Mouse (Mus musculus): ENCODE data around the gene Fgfr2.

- TF ChIP-seq CTCF (IDR thresholded peaks at IDR 0.05) (no peak), EP300 (IDR thresholded peaks at IDR 0.05) (no peak)
Observed at GRCm38 (mm10) chr7:132994628-132995191, 128.4 kb downstream of the Fgfr2 start.
